Mouse (Mus musculus) neutrophil, adult 5-6 weeks (primary cell): Measurements from ENCODE around the gene L3hypdh. TPM values are rescaled to one million over a fixed set of nuclear protein-coding genes. Genes with fewer than 3 reads are reported as not detected.

Experiments
- total RNA-seq: library from RNA; stranded (forward); fragments of 200-1000 nt; gene quantifications from 2 replicates; pipeline ENCODE4 v1.2.3, GENCODE M21; 2017

Gene L3hypdh
- total RNA-seq, 1 experiment from 2014 or later, result not detected

Other genes with a start within 250 kb of the L3hypdh start
- gene Gpr135, start 14.3 kb downstream of the L3hypdh start, total RNA-seq, result 0.25 and 0.58 TPM in 2 replicates
- gene Jkamp, start 150 bp upstream of the L3hypdh start, total RNA-seq, result 17.3 and 23.3 TPM in 2 replicates
- not detected in 2 replicates for gene Ccdc175, start 99.6 kb upstream of the L3hypdh start, total RNA-seq